Mouse (Mus musculus): ENCODE results near the gene Cldnd1.
A peak's percentile ranks its signal among the peaks of the same experiment; 100 is the strongest.

Cldnd1 gene

DNA sequence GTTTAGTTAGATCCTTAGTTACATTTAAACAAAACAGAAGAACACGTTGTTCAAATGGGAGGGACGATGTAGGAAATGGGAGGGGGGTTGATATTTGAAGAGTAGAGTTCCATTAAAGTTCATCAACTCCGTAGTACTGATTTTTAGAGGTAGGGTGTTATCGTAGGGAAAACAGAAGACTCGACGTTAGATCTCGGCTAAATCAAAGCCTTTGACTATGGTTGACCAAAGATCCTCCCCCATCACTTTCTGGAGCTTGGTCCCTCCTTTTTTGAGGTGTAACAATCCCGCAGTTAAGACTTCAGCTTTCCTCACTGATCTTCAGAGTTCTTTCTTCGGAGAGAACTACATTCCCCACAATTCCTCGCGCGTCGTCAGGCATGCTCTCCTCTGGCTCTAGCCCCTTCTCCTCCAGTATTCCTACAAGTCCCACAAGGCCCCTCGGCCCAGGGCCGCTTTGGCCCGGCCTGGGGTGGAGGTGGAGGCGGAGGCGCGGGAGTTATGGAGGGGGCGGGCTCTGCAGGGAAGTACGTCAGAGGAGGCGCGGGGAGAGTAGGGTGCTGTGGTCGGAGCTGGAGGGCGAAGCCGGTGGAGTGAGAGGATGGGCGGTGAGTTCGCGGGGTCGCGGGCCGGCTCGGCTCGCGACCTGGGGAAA is at the start of gene Cldnd1:
Gene Cldnd1 (plus strand): TSS at position 434 of the 655 bp plus-strand sequence.
- DNase-seq: peak; percentile 94 to 96

DNA sequence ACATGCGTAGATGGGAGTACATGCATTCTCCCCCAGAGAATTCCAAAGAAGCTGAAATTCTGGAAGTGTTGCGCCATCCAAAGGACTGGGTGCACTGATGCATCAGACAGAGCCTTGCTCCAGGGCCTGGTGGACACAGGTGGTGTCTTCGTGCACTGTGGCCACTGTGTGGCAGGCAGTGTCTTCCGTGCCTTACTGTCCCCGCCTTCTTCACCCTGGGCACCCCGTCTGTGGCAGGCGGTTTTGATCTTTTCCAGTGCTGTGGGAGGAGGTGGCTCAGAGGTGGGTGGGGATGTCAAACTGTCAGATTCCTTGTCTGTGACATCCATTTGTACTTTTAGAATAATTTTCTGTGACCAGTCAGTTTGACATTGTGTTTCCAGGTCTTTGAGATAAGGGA is 49.0 kb upstream of the Cldnd1 start:
- no peak for DNase-seq

DNA sequence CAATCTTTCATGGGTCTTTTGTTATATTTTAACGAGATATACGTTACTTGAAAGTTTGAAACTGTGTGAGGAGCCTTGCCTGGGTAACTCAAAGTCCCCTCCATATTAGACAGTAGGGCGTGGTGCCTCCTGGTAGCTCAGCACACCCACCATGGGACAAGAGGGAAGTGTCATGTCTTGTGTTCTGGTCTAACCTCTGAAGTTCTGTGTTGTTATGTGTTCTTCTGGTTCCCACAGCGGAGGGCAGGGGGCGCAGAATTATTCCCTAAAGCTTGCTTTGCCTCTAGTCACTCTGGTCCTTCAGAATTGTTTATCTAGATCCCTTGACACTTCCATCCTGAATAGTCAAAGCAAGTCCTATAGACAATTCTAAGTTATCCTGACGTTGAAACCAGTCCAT is 45.7 kb upstream of the Cldnd1 start:
- no peak for DNase-seq

DNA sequence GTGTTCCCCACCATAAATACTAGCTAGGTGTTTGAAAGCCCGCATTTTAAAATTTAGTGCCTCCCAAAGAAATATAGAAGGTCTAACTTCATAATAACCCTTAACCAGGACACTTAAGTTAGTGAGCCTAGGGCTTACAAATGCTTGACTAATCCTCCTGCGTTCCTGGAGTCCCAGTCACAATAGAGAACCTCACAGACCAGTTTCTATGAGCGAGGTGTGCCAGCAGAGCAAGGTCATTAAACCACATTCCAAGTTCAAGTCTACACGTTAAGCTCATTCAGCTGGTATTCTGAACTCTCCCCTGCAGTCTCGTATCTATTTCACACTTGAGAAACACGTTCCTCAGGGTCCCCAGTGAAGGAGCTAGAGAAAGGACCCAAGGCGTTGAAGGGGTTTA is 44.8 kb upstream of the Cldnd1 start:
- DNase-seq: no peak

DNA sequence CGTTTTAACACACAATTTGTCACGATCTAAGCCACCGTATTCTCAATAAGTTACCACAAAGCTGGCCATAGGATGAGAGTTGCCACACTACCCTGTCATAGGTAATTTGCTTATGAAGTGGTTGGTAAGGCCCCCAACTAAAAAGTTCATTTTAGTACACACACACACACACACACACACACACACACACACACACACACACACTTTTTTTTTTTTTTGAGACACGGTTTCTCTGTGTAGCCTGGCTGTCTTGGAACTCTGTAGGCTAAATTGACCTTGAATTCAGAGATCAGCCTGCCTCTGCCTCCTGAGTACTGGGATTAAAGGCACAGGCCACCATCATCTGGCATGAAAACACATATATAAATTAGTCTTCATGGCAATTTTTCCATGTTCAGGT is 43.8 kb upstream of the Cldnd1 start:
- no peak for DNase-seq

DNA sequence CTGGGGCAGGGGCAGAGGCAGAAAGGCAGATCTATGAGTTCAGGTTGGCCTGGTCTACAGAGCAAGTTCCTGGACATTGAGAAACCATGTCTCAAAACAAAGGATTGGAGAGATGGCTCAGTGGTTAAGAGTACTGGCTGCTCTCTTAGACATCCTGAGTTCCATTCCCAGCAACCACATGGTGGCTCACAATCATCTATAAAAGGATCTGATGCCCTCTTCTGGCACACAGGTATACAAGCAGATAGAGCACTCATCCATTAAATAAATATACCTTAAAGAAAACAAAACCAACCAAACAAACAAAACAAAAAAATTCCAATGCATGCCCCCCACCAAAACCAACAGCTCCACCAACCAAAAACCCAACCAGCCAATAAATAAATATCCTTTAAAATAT is 43.2 kb upstream of the Cldnd1 start:
- DNase-seq: no peak

DNA sequence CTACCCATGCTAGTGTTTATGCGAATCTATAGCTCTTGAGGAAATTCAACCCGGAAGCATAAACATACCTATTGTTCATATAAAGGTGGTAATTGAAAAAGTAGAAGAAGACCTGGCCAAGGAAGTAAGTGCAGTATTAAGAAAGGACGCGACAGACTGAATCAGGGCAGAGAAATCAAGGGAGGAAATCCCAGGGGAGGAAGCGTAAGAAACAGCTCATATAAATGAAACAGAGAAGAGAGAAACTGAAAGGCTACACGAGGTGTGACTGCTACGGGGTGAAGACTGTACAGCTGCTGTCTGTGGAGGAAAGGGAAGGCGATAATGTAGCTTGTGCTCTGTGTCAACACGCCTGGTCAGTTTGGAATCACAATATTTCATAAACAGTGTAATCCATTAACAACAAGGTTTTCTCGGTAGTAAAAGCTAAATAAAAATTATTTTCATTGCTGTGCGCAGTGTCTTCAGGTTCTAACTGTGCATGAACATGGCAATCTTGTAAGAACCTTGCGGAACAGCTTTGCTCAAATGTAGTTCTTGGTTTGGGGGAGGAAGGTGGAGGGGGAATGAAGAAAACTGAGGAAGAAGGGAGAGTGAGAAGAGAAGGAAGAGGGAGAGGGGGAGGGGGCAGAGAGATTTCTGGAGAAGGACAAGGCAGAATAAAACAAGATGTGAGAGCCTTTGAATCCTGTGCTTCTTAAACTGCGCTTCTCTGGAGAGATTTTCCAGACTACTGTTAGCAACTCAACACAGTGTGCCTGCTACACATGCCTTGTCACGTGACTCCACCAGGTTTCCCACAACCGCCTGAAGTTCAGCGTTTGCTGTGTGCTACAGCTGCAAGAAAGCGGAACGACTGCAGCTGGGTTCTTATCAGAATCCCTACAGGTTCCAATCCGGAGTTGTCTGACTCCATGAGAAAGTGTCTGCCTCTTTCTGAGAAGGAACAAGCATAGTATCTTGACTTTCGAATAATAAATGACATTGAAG is 41.9 kb upstream of the Cldnd1 start:
- no peak for DNase-seq

DNA sequence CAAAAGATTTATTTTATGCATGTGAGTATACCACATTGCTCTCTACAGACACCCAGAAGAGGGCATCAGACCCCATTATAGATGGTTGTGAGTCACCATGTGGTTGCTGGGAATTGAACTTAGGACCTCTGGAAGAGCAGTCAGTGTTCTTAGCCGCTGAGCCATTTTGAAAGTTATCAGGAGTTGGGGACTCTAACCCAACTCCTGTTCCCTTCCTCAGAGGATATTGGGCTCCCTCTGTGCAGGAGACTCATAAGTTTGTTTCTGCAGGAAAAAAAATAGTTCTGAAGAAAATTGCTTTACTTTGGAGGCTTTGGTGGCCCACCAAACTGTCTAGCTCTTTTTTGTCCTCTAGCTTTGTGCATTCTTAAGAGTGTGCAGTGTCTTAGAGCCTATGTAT is 39.2 kb upstream of the Cldnd1 start:
- DNase-seq: no peak

DNA sequence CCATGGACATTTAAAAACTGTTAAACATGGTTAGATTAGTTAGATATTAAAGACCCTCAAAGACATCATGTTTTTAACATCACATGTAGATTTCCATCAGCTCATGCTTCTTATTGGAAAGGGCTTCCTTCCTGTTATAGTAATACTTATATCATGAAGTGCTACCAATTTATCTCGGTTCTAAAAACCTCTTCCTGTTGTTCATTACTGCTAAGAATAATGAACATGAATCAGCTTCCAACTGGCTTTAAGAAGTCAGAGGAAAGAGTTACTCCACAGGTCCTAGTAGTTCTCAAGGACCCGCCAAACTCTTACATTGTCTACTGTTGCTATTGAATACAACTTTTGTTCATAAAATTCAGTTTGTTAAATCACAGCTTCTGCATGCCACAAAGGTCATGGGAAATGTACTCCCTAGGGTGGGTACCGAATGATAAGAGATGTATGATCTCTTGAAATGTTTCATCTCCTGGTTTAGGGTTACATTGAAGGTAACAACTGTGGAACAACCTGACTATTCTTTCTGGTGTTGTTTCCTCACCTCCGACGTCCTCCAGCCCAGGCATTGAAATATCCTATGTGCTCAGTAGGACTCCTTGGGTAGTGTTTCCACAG is 38.0 kb upstream of the Cldnd1 start:
- DNase-seq: no peak

DNA sequence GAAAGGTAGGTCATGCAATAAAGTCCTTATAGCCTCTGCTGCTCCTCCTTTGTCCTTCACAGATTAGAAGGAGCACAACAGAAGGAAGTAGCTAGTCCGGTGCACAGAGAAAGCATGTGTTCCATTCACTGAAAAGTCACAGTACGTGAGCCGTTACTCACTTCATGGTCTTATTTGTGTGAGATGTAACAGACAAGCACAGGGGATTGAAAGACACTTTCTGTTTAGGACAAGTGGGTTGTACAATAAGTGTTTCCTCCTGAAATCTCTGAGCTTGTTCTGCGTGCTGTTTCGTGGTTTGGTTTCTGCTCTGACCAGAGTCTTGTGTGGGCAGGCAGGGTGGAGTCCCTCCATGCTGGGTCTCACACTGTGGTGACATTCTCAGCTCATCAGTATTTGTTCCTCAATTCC is 37.4 kb upstream of the Cldnd1 start:
- no peak for DNase-seq

DNA sequence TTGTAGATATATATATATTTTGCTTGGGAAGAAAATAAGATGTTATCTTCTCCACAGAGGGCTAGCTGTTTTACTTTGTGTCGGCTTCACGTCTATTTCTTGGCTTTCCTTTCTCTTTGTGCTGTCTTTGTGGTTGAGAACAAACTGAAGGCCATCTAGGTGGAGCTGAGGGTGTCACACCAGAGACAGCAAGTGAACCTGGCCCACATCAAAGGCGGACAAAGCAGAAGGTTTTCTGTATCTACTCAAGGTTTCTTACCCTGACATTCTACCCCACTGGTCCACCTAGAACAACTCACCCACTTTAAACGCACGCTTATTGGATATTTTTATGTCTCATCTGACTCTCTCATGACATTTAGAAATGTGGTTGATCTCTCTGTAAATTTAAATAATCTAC is 33.6 kb upstream of the Cldnd1 start:
- DNase-seq: no peak

DNA sequence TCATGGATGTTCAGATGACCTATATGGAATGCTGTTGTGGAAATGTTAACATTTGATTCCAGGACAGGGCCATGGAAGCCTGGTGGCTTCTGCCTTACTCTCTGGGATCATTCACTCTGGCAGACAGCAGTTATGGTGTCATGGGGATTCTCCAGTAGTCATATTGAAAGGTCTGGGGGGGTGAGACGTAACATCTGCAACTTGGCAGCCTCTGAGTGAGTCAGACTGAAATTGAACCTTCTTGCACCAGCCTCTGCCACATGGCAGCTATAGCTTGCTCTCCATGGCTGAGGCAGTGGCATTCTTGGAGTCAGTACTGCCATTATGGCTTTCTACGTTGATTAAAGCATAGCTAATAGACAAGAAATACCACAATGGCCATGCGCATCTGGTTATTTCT is 30.9 kb upstream of the Cldnd1 start:
- DNase-seq: no peak

DNA sequence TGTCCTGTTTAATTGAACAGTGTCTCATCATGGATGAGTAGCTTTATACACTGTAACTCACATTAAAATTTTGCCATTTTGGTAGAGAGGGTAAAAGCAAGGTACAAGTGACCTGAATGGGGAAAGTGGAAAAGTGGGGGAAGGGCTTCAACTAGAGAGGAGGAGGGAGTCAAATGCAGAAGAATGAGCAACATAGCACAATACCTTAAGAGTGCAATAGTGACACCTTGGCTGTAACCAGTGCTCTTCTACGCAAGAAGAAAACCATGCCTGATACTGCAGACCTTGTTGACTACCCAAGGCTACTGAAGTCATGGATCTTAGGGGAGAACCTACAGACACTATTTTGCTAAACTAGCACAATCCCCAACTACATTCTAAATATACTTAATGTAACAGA is 30.4 kb upstream of the Cldnd1 start:
- no peak for DNase-seq

DNA sequence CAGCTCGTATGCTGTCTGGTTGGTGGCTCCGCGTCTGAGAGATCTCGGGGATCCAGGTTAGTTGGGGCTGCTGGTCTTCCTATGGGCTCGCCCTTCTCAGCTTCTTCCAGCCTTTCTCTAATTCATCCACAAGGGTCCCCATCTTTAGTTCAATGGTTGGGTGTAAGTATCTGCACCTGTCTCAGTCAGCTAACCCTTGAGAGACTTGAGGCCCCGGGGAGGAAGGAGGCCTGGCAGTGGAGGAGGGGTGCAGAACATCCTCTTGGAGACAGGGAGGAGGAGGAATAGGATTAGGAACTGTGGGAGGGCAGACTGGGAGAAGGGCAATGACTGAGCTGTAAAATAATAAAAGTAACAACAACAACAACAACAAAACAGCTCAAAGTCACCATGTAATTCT is 27.5 kb upstream of the Cldnd1 start:
- no peak for DNase-seq

DNA sequence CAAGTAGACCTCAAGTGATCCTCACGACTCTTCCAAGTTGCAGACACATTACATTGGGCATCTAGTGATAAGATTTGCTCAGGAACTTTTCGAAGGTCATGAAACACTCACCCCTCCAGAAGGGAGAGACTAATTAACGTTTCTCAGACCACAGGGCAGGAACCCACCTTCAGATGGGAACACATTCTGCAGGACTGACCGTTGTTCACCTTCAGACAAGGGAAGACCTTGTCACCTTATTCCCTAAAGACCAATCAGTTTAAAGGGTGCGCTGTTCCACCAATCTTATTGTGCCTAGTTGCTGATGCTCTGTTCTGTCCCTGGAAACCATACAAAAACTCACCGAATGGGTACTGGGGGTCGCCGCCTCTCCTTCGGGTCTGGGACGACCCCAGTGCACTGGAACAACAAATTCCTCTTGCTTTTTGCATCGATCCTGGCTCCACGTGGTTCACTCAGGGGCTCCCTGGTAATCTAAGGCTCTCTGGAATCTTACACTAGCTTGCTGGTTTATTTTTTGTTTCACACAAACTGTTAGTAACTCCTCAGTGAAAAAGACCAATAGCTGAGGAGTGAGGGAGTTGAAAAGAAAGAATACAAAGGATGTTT is 26.8 kb upstream of the Cldnd1 start:
- DNase-seq: no peak

DNA sequence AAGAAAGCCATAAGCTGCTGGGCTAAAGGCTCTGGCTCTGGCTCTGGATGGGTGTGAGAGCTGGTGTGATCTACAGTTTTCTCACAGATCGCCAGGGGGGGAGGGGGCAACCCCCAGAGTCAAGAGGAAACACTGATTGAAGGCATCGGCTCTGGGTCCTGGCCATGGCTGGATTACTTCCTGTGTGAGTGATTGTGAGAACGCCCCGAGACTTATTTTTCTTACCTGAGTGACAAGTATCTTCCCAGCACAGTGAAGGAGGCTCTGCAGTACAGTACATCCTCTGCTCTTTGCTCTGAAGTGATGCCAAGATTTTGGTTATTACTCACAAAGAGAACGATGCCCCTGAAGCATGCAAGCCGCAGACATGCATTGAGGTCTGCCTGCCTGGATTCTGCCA is 25.9 kb upstream of the Cldnd1 start:
- peak in 1 of 2 experiments; percentile 17 for DNase-seq

DNA sequence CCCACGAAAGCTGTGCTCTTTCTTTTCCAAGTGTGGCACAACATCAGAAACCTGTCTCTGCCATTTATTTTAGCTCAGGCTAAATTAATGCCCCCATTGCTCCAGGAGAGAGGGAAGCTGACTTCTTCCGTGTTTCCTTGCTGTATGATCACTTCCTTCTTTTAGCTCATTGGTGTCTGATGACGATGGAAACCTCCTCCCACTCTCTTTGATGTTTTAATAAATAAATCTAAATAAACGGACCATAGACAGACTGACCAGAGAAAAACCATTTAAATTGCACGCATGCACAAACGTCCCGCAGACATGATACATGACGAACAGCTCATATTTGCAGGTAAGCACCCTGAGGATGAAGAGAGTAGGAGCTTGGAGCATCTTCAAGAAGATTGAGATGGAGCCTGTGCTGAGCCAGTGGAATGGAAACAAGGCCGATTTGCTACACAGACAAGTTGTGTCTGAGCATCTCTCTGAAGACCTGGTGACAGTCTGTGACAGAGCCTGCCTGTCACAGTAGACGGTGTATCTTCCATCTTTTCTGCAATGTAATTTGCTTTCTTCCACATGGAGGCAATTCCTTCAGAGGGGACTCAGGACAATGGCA is 25.3 kb upstream of the Cldnd1 start:
- no peak for DNase-seq

DNA sequence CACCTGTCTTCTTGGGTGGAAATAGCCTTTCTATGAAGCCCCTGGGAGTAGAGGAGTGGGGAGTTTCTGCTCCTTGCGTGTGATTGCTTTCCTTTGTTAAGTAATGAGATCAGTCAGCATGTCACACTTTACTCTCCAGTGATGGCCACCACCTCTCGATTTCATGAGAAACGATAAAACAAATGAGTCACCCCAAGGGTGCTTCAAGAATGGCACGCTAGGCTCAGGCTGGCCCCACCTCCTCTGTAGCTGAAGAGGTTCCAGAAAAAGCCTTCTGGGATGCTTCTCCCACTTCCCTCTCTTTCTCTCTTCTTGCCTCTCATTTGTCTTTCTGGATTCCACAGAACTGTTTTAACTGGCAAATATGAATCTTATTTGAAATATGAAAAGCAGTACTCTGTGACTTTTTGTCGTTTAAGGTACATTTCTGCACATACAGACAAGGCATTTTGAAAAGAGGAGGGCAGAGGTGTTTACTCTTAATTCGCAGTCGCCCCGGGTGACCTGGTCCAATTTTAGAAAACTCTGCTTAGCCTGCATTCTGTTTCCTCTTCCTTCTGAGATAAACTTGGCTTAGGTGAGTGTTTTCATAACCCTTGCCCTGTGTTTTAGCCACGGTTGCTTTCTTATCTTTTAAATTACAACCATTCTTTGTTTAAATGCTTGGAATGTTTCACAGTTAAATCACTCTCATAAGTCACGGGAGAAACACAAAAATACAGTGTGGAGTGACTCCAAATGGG is 24.2 kb upstream of the Cldnd1 start:
- DNase-seq: no peak

DNA sequence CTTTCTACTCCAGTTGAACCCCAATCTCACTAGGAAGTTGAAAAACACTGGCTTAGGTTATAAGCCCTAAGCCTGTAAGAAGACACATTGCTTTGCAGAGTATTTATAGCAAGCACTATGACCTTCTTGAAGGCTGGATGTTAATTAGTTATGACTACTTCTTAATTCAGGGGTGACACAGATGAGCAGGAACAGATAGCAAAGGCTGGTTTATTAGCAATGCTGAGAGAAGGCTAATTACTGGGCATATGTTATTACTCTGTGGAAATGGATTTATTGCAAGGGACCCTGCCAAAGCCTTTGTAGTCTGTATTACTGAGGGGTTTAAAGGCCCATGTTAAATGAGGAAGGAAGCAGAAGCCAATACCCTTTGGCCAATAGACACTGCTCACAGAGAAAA is 22.7 kb upstream of the Cldnd1 start:
- DNase-seq: no peak

DNA sequence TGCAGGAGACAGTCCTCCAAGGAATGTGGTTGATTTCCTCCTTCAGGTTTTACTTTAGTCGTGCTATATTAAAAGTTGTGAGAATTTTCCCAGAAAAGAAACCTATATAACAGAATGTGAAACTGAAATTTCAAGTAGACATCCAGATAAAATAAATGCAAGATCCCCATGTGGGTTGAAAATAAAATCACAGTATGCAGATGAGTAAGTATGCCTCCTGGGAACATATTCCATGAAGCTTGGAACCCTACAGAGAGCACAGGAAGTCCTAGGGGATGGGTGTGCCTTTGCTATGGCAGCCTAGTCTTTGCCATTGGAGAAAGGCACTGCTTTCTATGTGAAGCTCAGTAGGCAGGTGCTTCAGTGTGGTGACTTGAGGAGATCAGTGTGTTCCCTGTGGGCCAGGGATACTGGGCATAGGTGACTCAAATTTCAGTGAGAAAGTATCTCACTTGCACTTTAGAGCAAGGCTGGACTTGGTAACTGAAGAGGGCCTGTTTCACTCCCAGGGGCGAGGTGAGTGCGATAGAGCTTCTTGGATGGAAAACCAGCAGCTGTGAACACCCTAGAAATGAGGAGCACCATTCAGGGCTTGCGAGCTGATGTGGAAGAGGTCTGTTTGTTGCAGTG is 20.3 kb upstream of the Cldnd1 start:
- no peak for DNase-seq

DNA sequence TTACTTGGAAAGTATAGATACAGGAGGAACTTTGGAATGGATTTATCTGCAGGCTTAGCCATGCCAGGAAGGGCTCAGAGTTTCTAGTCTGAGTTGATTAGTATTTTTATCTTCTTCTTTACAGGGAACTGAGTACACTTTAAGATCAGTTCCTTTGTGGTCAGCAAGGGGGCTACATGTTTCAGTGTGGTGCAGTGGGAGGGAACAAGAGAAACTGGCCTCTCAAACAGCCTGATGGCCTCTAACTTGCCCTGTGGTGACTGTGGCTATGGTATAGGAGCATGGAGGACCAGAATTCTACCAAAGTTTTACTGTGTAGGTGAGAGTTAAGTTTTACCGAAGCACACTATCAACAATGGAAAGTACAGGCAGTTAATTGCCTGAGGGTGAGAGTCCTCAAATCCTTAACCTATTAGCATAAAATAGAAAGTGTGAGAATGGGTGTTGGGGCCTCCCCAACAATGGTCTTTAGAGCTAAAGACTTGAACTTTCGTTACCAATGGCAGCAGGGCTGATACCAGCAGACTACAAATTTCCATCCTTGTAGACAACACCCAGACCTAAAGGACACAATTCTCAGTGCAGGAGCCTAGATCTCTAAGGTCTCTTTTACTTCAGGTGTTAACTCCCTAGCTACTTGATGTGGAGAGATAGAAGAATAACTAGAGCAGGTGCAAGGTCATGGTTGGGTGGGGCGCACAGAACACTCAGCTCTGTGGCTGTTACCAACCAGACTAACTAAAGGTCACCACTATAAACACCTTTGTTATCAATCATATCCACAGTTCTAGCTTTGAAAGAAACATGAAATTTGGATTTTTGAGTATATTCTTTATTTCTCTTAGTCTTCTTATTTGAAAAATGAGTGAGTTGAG is 18.9 kb upstream of the Cldnd1 start:
- no peak for DNase-seq
